Mouse (Mus musculus): ENCODE measurements around the gene Catsper4. TPM values are rescaled to one million over a fixed set of nuclear protein-coding genes. Genes with fewer than 3 reads are reported as not detected.

Catsper4 gene
- polyA plus RNA-seq, 1 experiment from 2014 or later, result 0.19 TPM

DNA sequence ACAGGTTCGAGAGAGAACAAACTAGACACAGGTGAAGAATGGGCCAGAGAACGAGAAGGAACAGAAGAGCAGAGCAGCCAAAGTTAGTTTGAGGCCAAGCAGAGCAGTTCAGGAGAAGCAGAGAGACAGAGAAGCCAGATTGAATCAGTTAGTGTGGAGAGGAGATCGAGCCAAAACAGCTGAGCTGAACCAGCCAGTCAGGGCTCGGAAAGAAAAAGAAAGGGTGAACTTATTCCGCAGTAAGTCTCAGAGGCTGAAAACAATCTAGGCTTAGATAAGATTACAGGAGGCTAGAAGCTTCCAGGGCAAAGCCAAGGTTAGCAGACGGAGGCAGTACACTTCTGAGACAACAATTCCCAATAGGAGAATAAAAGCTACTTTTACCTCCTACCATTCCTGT lies 62.2 kb downstream of the Catsper4 start:
- Histone ChIP-seq H3K27ac (no peak overlapping the region), H3K4me3 (no peak overlapping the region), H3K27me3 (no peaks in the 10 kb centered on the region), H3K4me1 (no peaks in the 10 kb centered on the region), H3K4me2 (no peak overlapping the region), H3K9ac (no peak overlapping the region), H3K36me3 (0 out of 2 replicates have a peak, but pooled peaks cover 6% of the 10 kb centered on the region), H3K9me3 (no peaks in the 10 kb centered on the region)
- ATAC-seq (ENCODE audit: borderline replicate concordance, extremely low read depth, low FRiP score, low TSS enrichment), result no peak
- 62% methylated on average over 6 of the region's 6 CpGs for WGBS

DNA sequence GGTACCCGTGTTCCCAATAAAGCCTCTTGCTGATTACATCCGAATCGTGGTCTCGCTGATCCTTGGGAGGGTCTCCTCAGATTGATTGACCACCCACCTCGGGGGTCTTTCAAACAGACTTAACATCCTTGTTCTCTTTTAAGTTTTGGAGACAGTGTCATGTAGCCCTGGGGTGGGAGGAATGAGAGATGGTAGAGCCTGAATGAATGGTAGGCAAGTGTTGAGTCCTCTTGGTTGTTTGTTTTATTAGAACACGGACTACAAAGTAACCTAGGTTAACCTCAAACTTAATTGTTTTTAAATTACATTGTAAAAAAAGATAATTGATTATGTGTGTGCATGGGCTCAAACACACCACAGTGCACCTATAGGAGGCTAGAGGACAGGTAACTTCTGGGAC lies 62.6 kb downstream of the Catsper4 start:
- no peaks in the 10 kb centered on the region for H3K9me3 ChIP-seq
- no peak overlapping the region for H3K4me3 ChIP-seq
- H3K9ac ChIP-seq, result no peak overlapping the region
- H3K36me3 ChIP-seq, result 0 out of 2 replicates have a peak, but pooled peaks cover 6% of the 10 kb centered on the region
- no peaks in the 10 kb centered on the region for H3K27me3 ChIP-seq
- WGBS, result 85% methylated on average over 5 of the region's 6 CpGs
- H3K4me1 ChIP-seq, result no peaks in the 10 kb centered on the region
- ATAC-seq (ENCODE audit: borderline replicate concordance, extremely low read depth, low FRiP score, low TSS enrichment), result no peak
- no peak overlapping the region for H3K4me2 ChIP-seq
- H3K27ac ChIP-seq, result no peak overlapping the region

Other genes with a start within 250 kb of the Catsper4 start
- gene Dhdds, start 226.5 kb downstream of the Catsper4 start, polyA plus RNA-seq (2015; fragmentation: Nextera tagmentation; extraction: Ambion mirVana), result 44.4 and 47.3 TPM in 2 replicates
- 0.10 and 0.15 TPM in 2 replicates for gene Lin28a, start 208.5 kb downstream of the Catsper4 start, polyA plus RNA-seq (2015; fragmentation: Nextera tagmentation; extraction: Ambion mirVana)
- gene Zfp683, start 173.5 kb downstream of the Catsper4 start, polyA plus RNA-seq (2015; fragmentation: Nextera tagmentation; extraction: Ambion mirVana), result not detected in 2 replicates
- 3.0 and 5.6 TPM in 2 replicates for gene Crybg2, start 166.6 kb downstream of the Catsper4 start, polyA plus RNA-seq (2015; fragmentation: Nextera tagmentation; extraction: Ambion mirVana)
- gene Cd52, start 132.3 kb downstream of the Catsper4 start, polyA plus RNA-seq (2015; fragmentation: Nextera tagmentation; extraction: Ambion mirVana), result 18.3 and 19.7 TPM in 2 replicates
- 9.1 and 9.6 TPM in 2 replicates for gene Ubxn11, start 124.8 kb downstream of the Catsper4 start, polyA plus RNA-seq (2015; fragmentation: Nextera tagmentation; extraction: Ambion mirVana)
- gene Sh3bgrl3, start 98.6 kb downstream of the Catsper4 start, polyA plus RNA-seq (2015; fragmentation: Nextera tagmentation; extraction: Ambion mirVana), result 406 and 408 TPM in 2 replicates
- 37.8 and 45.3 TPM in 2 replicates for gene Cep85, start 40.3 kb downstream of the Catsper4 start, polyA plus RNA-seq (2015; fragmentation: Nextera tagmentation; extraction: Ambion mirVana)
- not detected in 2 replicates for gene Gm7534, start 24.4 kb downstream of the Catsper4 start, polyA plus RNA-seq (2015; fragmentation: Nextera tagmentation; extraction: Ambion mirVana)
- gene Cnksr1, start 11.0 kb upstream of the Catsper4 start, polyA plus RNA-seq (2015; fragmentation: Nextera tagmentation; extraction: Ambion mirVana), result 10.1 and 10.9 TPM in 2 replicates
- gene E130218I03Rik, start 16.3 kb upstream of the Catsper4 start, polyA plus RNA-seq (2015; fragmentation: Nextera tagmentation; extraction: Ambion mirVana), result 0.45 and 0.52 TPM in 2 replicates
- gene Zfp593, start 18.2 kb upstream of the Catsper4 start, polyA plus RNA-seq (2015; fragmentation: Nextera tagmentation; extraction: Ambion mirVana), result 15.2 and 15.9 TPM in 2 replicates
- gene Gm30191, start 19.6 kb upstream of the Catsper4 start, polyA plus RNA-seq (2015; fragmentation: Nextera tagmentation; extraction: Ambion mirVana), result not detected in 2 replicates
- 11.0 and 12.5 TPM in 2 replicates for gene Grrp1, start 26.7 kb upstream of the Catsper4 start, polyA plus RNA-seq (2015; fragmentation: Nextera tagmentation; extraction: Ambion mirVana)
- gene Pdik1l, start 60.5 kb upstream of the Catsper4 start, polyA plus RNA-seq (2015; fragmentation: Nextera tagmentation; extraction: Ambion mirVana), result 21.0 and 23.2 TPM in 2 replicates
- 3.3 and 4.3 TPM in 2 replicates for gene Trim63, start 87.7 kb upstream of the Catsper4 start, polyA plus RNA-seq (2015; fragmentation: Nextera tagmentation; extraction: Ambion mirVana)
- 0.26 and 0.43 TPM in 2 replicates for gene Slc30a2, start 115.8 kb upstream of the Catsper4 start, polyA plus RNA-seq (2015; fragmentation: Nextera tagmentation; extraction: Ambion mirVana)
- 2.7 and 2.8 TPM in 2 replicates for gene Extl1, start 156.5 kb upstream of the Catsper4 start, polyA plus RNA-seq (2015; fragmentation: Nextera tagmentation; extraction: Ambion mirVana)
- 10.6 and 12.6 TPM in 2 replicates for gene Pafah2, start 168.9 kb upstream of the Catsper4 start, polyA plus RNA-seq (2015; fragmentation: Nextera tagmentation; extraction: Ambion mirVana)
- 1,835 and 1,898 TPM in 2 replicates for gene Stmn1, start 240.9 kb upstream of the Catsper4 start, polyA plus RNA-seq (2015; fragmentation: Nextera tagmentation; extraction: Ambion mirVana)

Data from lung, embryonic 15.5 days (tissue).